Mouse (Mus musculus): ENCODE results near the gene Ripor1. TPM values are rescaled to one million over a fixed set of nuclear protein-coding genes. Genes with fewer than 3 reads are reported as not detected.
"Not testable (repeated sequence)": the region's sequence is repeated elsewhere in the genome, so short reads cannot be mapped to it uniquely, and the experiment has no call there.

The Ripor1 gene
- 3.5 and 5.6 TPM in 2 replicates for total RNA-seq (2012; rRNA removed)

DNA sequence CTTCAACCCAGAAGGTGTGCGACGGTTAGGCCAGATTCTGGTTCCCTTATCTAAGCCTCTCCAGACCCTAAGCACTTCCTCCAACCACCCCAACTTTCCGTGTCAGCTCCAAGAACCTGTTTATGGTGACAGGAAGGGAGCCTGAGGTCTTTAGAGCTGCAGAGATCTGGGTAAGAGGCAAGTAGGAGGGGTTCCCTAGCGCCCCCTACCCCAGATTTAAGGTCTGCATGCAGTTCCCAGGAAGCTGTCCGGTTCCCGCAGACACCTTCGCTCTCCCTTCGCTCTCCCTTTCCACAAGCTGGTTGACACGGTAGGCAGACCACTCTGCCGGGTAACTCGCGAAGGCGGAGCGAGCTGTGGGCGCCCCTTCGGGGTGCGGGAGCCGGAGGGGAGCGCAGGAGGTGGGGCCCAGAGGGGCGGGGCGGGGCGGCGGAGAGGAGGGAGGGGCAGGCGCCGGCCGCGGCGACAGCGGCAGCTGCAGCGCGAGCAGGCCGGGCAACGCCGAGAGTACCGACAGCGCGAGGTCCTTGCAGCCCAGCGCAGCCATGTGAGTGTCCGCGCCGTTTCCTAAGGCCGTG lies at the start of gene Ripor1:
Gene Ripor1, plus strand, starts transcription at position 452 of the 578 bp plus-strand sequence.
- peaks cover 0 to 15% of the 10 kb centered on the region in 2 experiments; a peak in 2 of 4 replicates for H3K4me1 ChIP-seq (ENCODE audit: control insufficient read depth in 2 of 2, insufficient read depth in 2 of 2, low read length in 2 of 2, poor library complexity in 1 of 2)
- TF ChIP-seq ZNF384 (IDR thresholded peaks at IDR 0.05; ENCODE audit: low read depth, low read length) (no peak), HCFC1 (IDR thresholded peaks at IDR 0.05; ENCODE audit: borderline replicate concordance, insufficient read depth, low read length) (peak; percentile 43; the same call in 1 of the 2 replicates)
- peak; percentile 69 for DNase-seq (ENCODE audit: low read depth, low spot score)
- H3K4me3 ChIP-seq (ENCODE audit: insufficient read depth in 1 of 2, low read depth in 1 of 2, low read length in 2 of 2, poor library complexity in 1 of 2, severe bottlenecking in 1 of 2): peak within 1 kb of the TSS; percentile 92 to 94
- H3K9ac ChIP-seq (ENCODE audit: insufficient read depth, low read depth, low read length, poor library complexity, severe bottlenecking): peak within 1 kb of the TSS; percentile 82
- H3K27ac ChIP-seq (ENCODE audit: insufficient read depth, low read depth, low read length, poor library complexity, severe bottlenecking): no peak within 1 kb of the TSS
- H3K9me3 ChIP-seq (ENCODE audit: control insufficient read depth, insufficient read depth, low read depth, low read length): no peaks in the 10 kb centered on the region
- H3K36me3 ChIP-seq (ENCODE audit: control insufficient read depth, insufficient read depth, low read length, poor library complexity, severe bottlenecking): no peaks in the 10 kb centered on the region
- in situ Hi-C loops (cut with MboI; ENCODE audit: low sequenced_read_pairs in 2 of 2, unreplicated experiment in 2 of 2): no loop called here

DNA sequence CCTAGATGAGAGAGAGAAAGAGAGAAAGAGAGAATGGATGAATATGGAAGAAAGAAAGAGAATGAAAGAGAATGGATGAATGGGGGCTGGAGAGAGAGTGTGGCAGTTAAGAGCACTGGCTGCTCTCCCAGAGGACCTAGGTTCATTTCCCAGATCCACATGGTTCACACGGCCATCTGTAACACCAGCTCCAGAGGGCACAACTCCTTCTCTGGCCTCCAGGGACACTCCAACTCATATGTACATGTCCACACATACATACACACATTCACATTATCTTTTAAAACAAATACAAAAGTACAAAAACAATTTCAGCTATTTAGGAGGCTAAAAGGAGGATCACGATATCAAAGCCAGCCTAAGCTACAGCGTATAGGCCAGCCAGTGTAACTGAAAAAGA lies 42.2 kb upstream of the Ripor1 start:
- Histone ChIP-seq H3K36me3 (ENCODE audit: control insufficient read depth, insufficient read depth, low read length, poor library complexity, severe bottlenecking) (no peaks in the 10 kb centered on the region), H3K4me3 (ENCODE audit: insufficient read depth in 1 of 2, low read depth in 1 of 2, low read length in 2 of 2, poor library complexity in 1 of 2, severe bottlenecking in 1 of 2) (no peak overlapping the region), H3K9me3 (ENCODE audit: control insufficient read depth, insufficient read depth, low read depth, low read length) (no peaks in the 10 kb centered on the region), H3K9ac (ENCODE audit: insufficient read depth, low read depth, low read length, poor library complexity, severe bottlenecking) (no peak overlapping the region), H3K4me1 (ENCODE audit: control insufficient read depth in 2 of 2, insufficient read depth in 2 of 2, low read length in 2 of 2, poor library complexity in 1 of 2) (peaks cover 2 to 7% of the 10 kb centered on the region in 2 experiments; a peak in 2 of 4 replicates), H3K27ac (ENCODE audit: insufficient read depth, low read depth, low read length, poor library complexity, severe bottlenecking) (no peak overlapping the region)
- DNase-seq (ENCODE audit: low read depth, low spot score): no peak
- no peak for TF ChIP-seq MAFK (IDR thresholded peaks at IDR 0.05; ENCODE audit: insufficient read depth, low read depth, low read length)
- no peak for TF ChIP-seq ZNF384 (IDR thresholded peaks at IDR 0.05; ENCODE audit: low read depth, low read length)
- TF ChIP-seq CHD2 (IDR thresholded peaks at IDR 0.05; ENCODE audit: low read depth, low read length): no peak
- no peak for TF ChIP-seq HCFC1 (IDR thresholded peaks at IDR 0.05; ENCODE audit: borderline replicate concordance, insufficient read depth, low read length)
- no peak for TF ChIP-seq ZC3H11A (IDR thresholded peaks at IDR 0.05; ENCODE audit: borderline replicate concordance, low read depth, low read length)
- in situ Hi-C loops (cut with MboI; ENCODE audit: low sequenced_read_pairs in 2 of 2, unreplicated experiment in 2 of 2): no loop called here

DNA sequence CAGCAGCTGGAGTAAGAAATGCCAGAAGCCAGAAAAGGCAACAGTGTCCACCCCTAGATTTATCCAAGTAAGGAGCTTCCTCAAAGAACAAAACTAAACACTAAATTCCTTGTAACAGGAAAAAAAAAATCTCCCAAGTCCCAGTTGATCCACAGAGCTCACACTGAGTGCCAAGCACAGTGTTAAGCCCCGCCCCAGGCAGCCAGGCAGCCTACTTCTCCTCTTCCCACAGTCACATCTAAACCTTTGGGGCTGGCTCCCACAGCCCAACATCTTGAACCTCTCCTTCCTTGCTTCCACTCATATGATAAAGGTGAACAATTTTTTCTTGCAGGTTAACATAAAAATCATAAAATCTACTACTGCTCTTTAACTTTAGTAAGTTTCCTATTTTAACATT lies 41.2 kb upstream of the Ripor1 start:
- H3K9ac ChIP-seq (ENCODE audit: insufficient read depth, low read depth, low read length, poor library complexity, severe bottlenecking): no peak overlapping the region
- H3K27ac ChIP-seq (ENCODE audit: insufficient read depth, low read depth, low read length, poor library complexity, severe bottlenecking): no peak overlapping the region
- H3K36me3 ChIP-seq (ENCODE audit: control insufficient read depth, insufficient read depth, low read length, poor library complexity, severe bottlenecking): no peaks in the 10 kb centered on the region
- H3K4me1 ChIP-seq (ENCODE audit: control insufficient read depth in 2 of 2, insufficient read depth in 2 of 2, low read length in 2 of 2, poor library complexity in 1 of 2): peaks cover 2 to 7% of the 10 kb centered on the region in 2 experiments; a peak in 2 of 4 replicates
- in situ Hi-C loops (cut with MboI; ENCODE audit: low sequenced_read_pairs in 2 of 2, unreplicated experiment in 2 of 2): no loop called here
- TF ChIP-seq ZC3H11A (IDR thresholded peaks at IDR 0.05; ENCODE audit: borderline replicate concordance, low read depth, low read length) (no peak), MAFK (IDR thresholded peaks at IDR 0.05; ENCODE audit: insufficient read depth, low read depth, low read length) (no peak), ZNF384 (IDR thresholded peaks at IDR 0.05; ENCODE audit: low read depth, low read length) (no peak), CHD2 (IDR thresholded peaks at IDR 0.05; ENCODE audit: low read depth, low read length) (no peak), HCFC1 (IDR thresholded peaks at IDR 0.05; ENCODE audit: borderline replicate concordance, insufficient read depth, low read length) (no peak)
- H3K4me3 ChIP-seq (ENCODE audit: insufficient read depth in 1 of 2, low read depth in 1 of 2, low read length in 2 of 2, poor library complexity in 1 of 2, severe bottlenecking in 1 of 2): no peak overlapping the region
- no peak for DNase-seq (ENCODE audit: low read depth, low spot score)
- H3K9me3 ChIP-seq (ENCODE audit: control insufficient read depth, insufficient read depth, low read depth, low read length): no peaks in the 10 kb centered on the region

DNA sequence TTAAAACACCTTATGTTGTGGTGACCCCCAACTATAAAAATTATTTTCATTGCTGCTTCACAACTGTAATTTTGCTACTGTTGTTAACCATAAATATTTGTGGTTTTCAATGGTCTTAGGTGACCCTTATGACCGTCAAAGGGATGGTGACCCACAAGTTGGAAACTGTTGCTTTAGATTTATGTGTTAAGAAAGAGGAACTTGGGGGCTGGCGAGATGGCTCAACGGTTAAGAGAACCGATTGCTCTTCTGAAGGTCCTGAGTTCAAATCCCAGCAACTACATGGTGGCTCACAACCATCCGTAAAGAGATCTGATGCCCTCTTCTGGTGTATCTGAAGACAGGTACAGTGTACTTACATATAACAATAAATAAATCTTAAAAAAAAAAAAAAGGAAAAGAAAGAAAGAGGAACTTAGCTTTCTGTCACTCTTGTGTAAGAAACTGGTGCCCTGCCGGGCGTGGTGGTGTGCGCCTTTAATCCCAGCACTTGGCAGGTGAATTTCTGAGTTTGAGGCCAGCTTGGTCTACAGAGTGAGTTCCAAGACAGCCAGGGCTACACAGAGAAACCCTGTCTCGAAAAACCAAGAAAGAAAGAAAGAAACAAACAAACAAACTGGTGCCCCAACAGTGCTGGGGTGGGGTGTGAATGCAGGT lies 40.4 kb upstream of the Ripor1 start:
- in situ Hi-C loops (cut with MboI; ENCODE audit: low sequenced_read_pairs in 2 of 2, unreplicated experiment in 2 of 2); H3K27ac ChIP-seq (ENCODE audit: insufficient read depth, low read depth, low read length, poor library complexity, severe bottlenecking); H3K4me1 ChIP-seq (ENCODE audit: control insufficient read depth in 2 of 2, insufficient read depth in 2 of 2, low read length in 2 of 2, poor library complexity in 1 of 2): not testable (repeated sequence)

More for the DNA sequence above, 40.4 kb upstream of the Ripor1 start:
- not testable (repeated sequence) for H3K36me3 ChIP-seq (ENCODE audit: control insufficient read depth, insufficient read depth, low read length, poor library complexity, severe bottlenecking); H3K9me3 ChIP-seq (ENCODE audit: control insufficient read depth, insufficient read depth, low read depth, low read length); DNase-seq (ENCODE audit: low read depth, low spot score)
- Histone ChIP-seq H3K4me3 (ENCODE audit: insufficient read depth in 1 of 2, low read depth in 1 of 2, low read length in 2 of 2, poor library complexity in 1 of 2, severe bottlenecking in 1 of 2) (peak overlapping the region; percentile 78 to 81), H3K9ac (ENCODE audit: insufficient read depth, low read depth, low read length, poor library complexity, severe bottlenecking) (peak overlapping the region; percentile 83; the same call in 1 of the 2 replicates)
